Mouse (Mus musculus): ENCODE measurements around the gene Cyth3. TPM values are rescaled to one million over a fixed set of nuclear protein-coding genes. Genes with fewer than 3 reads are reported as not detected.
A peak's percentile ranks its signal among the peaks of the same experiment; 100 is the strongest.

Gene Cyth3
- polyA plus RNA-seq, 1 experiment from 2014 or later = 61.8 TPM

- Histone ChIP-seq H3K4me1 (ENCODE audit: control insufficient read depth, insufficient read depth, low read length) (peaks cover 43% of the 10 kb centered on the region), H3K27ac (ENCODE audit: low read length) (no peak overlapping the region), H3K36me3 (ENCODE audit: control insufficient read depth, insufficient read depth, low read length) (no peaks in the 10 kb centered on the region), H3K4me2 (ENCODE audit: low read depth, low read length) (no peak overlapping the region), H3K4me3 (replicated peaks; ENCODE audit: low read length) (no peak overlapping the region), H3K9ac (ENCODE audit: low read length) (no peak overlapping the region), H3K27me3 (ENCODE audit: control insufficient read depth, insufficient read depth, low read length) (no peaks in the 10 kb centered on the region), H3K9me3 (replicated peaks; ENCODE audit: control insufficient read depth, low read length) (no peaks in the 10 kb centered on the region)
- WGBS = 97% methylated on average over 3 of the region's 3 CpGs
- no peak for ATAC-seq (ENCODE audit: insufficient read depth, low FRiP score)
Measured at GRCm38 (mm10) chr5:143630214-143630613, 8.0 kb downstream of the Cyth3 start.

GRCm38 (mm10) chr5:143630738-143631137 lies 8.5 kb downstream of the Cyth3 start:
- peaks cover 47% of the 10 kb centered on the region for H3K4me1 ChIP-seq (ENCODE audit: control insufficient read depth, insufficient read depth, low read length)

GRCm38 (mm10) chr5:143631559-143631958 lies 9.3 kb downstream of the Cyth3 start:
- Histone ChIP-seq H3K27ac (ENCODE audit: low read length) (no peak overlapping the region; the same call in 1 of the 2 replicates), H3K4me1 (ENCODE audit: control insufficient read depth, insufficient read depth, low read length) (peaks cover 47% of the 10 kb centered on the region), H3K9ac (ENCODE audit: low read length) (no peak overlapping the region), H3K4me2 (ENCODE audit: low read depth, low read length) (no peak overlapping the region), H3K9me3 (replicated peaks; ENCODE audit: control insufficient read depth, low read length) (no peaks in the 10 kb centered on the region), H3K36me3 (ENCODE audit: control insufficient read depth, insufficient read depth, low read length) (no peaks in the 10 kb centered on the region), H3K4me3 (replicated peaks; ENCODE audit: low read length) (no peak overlapping the region), H3K27me3 (ENCODE audit: control insufficient read depth, insufficient read depth, low read length) (no peaks in the 10 kb centered on the region)
- ATAC-seq (ENCODE audit: insufficient read depth, low FRiP score) = no peak
- WGBS = 74% methylated on average over 8 of the region's 8 CpGs

More at GRCm38 (mm10) chr5:143630738-143631137, 8.5 kb downstream of the Cyth3 start:
- H3K9ac ChIP-seq (ENCODE audit: low read length) = no peak overlapping the region
- WGBS = 91% methylated on average over 8 of the region's 8 CpGs
- H3K27ac ChIP-seq (ENCODE audit: low read length) = no peak overlapping the region
- H3K4me2 ChIP-seq (ENCODE audit: low read depth, low read length) = no peak overlapping the region
- H3K9me3 ChIP-seq (replicated peaks; ENCODE audit: control insufficient read depth, low read length) = no peaks in the 10 kb centered on the region
- H3K4me3 ChIP-seq (replicated peaks; ENCODE audit: low read length) = no peak overlapping the region
- H3K27me3 ChIP-seq (ENCODE audit: control insufficient read depth, insufficient read depth, low read length) = no peaks in the 10 kb centered on the region
- no peaks in the 10 kb centered on the region for H3K36me3 ChIP-seq (ENCODE audit: control insufficient read depth, insufficient read depth, low read length)
- ATAC-seq (ENCODE audit: insufficient read depth, low FRiP score) = no peak

GRCm38 (mm10) chr5:143632674-143633557 lies 10.7 kb downstream of the Cyth3 start:
- Histone ChIP-seq H3K36me3 (ENCODE audit: control insufficient read depth, insufficient read depth, low read length) (no peaks in the 10 kb centered on the region), H3K9ac (ENCODE audit: low read length) (no peak overlapping the region)
- WGBS = 18% methylated on average over 9 of the region's 9 CpGs

GRCm38 (mm10) chr5:143633558-143633871 lies 11.3 kb downstream of the Cyth3 start:
- Histone ChIP-seq H3K4me3 (replicated peaks; ENCODE audit: low read length) (no peak overlapping the region), H3K27me3 (ENCODE audit: control insufficient read depth, insufficient read depth, low read length) (no peaks in the 10 kb centered on the region), H3K27ac (ENCODE audit: low read length) (peak overlapping the region; percentile 28), H3K4me1 (ENCODE audit: control insufficient read depth, insufficient read depth, low read length) (peaks cover 59% of the 10 kb centered on the region), H3K9ac (ENCODE audit: low read length) (0 out of 2 replicates have a peak overlapping the region, but pooled peaks have one; percentile 2), H3K36me3 (ENCODE audit: control insufficient read depth, insufficient read depth, low read length) (no peaks in the 10 kb centered on the region), H3K9me3 (replicated peaks; ENCODE audit: control insufficient read depth, low read length) (no peaks in the 10 kb centered on the region), H3K4me2 (ENCODE audit: low read depth, low read length) (0 out of 2 replicates have a peak overlapping the region, but pooled peaks have one; percentile 1)
- 33% methylated on average over 5 of the region's 5 CpGs for WGBS
- 0 out of 2 replicates have a peak, but pooled peaks have one; percentile 35 for ATAC-seq (ENCODE audit: insufficient read depth, low FRiP score)

More at GRCm38 (mm10) chr5:143632674-143633557, 10.7 kb downstream of the Cyth3 start:
- Histone ChIP-seq H3K4me2 (ENCODE audit: low read depth, low read length) (peak overlapping the region; percentile 6; the same call in 1 of the 2 replicates), H3K4me1 (ENCODE audit: control insufficient read depth, insufficient read depth, low read length) (peaks cover 53% of the 10 kb centered on the region), H3K27ac (ENCODE audit: low read length) (peak overlapping the region; percentile 60), H3K4me3 (replicated peaks; ENCODE audit: low read length) (no peak overlapping the region), H3K9me3 (replicated peaks; ENCODE audit: control insufficient read depth, low read length) (no peaks in the 10 kb centered on the region), H3K27me3 (ENCODE audit: control insufficient read depth, insufficient read depth, low read length) (no peaks in the 10 kb centered on the region)
- ATAC-seq (ENCODE audit: insufficient read depth, low FRiP score) = peak; percentile 48; the same call in 1 of the 2 replicates

GRCm38 (mm10) chr5:143633877-143634276 lies 11.6 kb downstream of the Cyth3 start:
- H3K9ac ChIP-seq (ENCODE audit: low read length) = 0 out of 2 replicates have a peak overlapping the region, but pooled peaks have one; percentile 2
- ATAC-seq (ENCODE audit: insufficient read depth, low FRiP score) = no peak

GRCm38 (mm10) chr5:143634550-143635112 lies 12.4 kb downstream of the Cyth3 start:
- H3K4me2 ChIP-seq (ENCODE audit: low read depth, low read length) = no peak overlapping the region; the same call in 1 of the 2 replicates
- no peak overlapping the region; the same call in 1 of the 2 replicates for H3K27ac ChIP-seq (ENCODE audit: low read length)
- no peak overlapping the region for H3K4me3 ChIP-seq (replicated peaks; ENCODE audit: low read length)
- peaks cover 63% of the 10 kb centered on the region for H3K4me1 ChIP-seq (ENCODE audit: control insufficient read depth, insufficient read depth, low read length)
- H3K9me3 ChIP-seq (replicated peaks; ENCODE audit: control insufficient read depth, low read length) = no peaks in the 10 kb centered on the region
- no peak for ATAC-seq (ENCODE audit: insufficient read depth, low FRiP score)
- H3K9ac ChIP-seq (ENCODE audit: low read length) = peak overlapping the region; percentile 28; the same call in 1 of the 2 replicates
- no peaks in the 10 kb centered on the region for H3K27me3 ChIP-seq (ENCODE audit: control insufficient read depth, insufficient read depth, low read length)
- no peaks in the 10 kb centered on the region for H3K36me3 ChIP-seq (ENCODE audit: control insufficient read depth, insufficient read depth, low read length)
- WGBS = 52% methylated on average over 12 of the region's 12 CpGs

More at GRCm38 (mm10) chr5:143633877-143634276, 11.6 kb downstream of the Cyth3 start:
- Histone ChIP-seq H3K4me1 (ENCODE audit: control insufficient read depth, insufficient read depth, low read length) (peaks cover 61% of the 10 kb centered on the region), H3K9me3 (replicated peaks; ENCODE audit: control insufficient read depth, low read length) (no peaks in the 10 kb centered on the region), H3K27me3 (ENCODE audit: control insufficient read depth, insufficient read depth, low read length) (no peaks in the 10 kb centered on the region), H3K27ac (ENCODE audit: low read length) (peak overlapping the region; percentile 28), H3K4me3 (replicated peaks; ENCODE audit: low read length) (no peak overlapping the region), H3K36me3 (ENCODE audit: control insufficient read depth, insufficient read depth, low read length) (no peaks in the 10 kb centered on the region), H3K4me2 (ENCODE audit: low read depth, low read length) (0 out of 2 replicates have a peak overlapping the region, but pooled peaks have one; percentile 1)
- WGBS = 66% methylated on average over 4 of the region's 4 CpGs

DNA sequence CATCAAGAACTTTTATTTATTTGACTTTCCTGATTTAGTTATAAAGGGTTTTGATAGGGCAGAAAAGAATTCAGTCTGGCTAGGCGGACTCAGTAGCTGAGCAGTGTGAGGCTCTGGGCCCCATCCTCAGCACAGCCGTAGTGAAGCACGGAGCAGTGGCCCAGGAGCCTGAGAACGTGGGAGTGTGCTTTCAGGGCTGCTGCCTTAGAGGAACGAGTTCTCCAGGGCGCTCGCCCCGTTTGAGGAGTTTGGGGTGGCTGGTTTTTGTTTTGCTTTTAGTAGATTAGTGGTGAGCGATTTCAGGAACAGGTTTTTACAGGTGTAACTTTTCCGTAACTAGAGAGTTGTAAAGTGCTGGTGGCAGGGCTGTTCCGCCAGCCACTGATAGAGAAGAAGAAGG lies 13.1 kb downstream of the Cyth3 start:
- H3K27ac ChIP-seq (ENCODE audit: low read length) = peak overlapping the region; percentile 45; the same call in 1 of the 2 replicates
- H3K27me3 ChIP-seq (ENCODE audit: control insufficient read depth, insufficient read depth, low read length) = no peaks in the 10 kb centered on the region
- peaks cover 63% of the 10 kb centered on the region for H3K4me1 ChIP-seq (ENCODE audit: control insufficient read depth, insufficient read depth, low read length)
- 0 out of 2 replicates have a peak overlapping the region, but pooled peaks have one; percentile 36 for H3K9ac ChIP-seq (ENCODE audit: low read length)
- no peaks in the 10 kb centered on the region for H3K36me3 ChIP-seq (ENCODE audit: control insufficient read depth, insufficient read depth, low read length)
- H3K4me2 ChIP-seq (ENCODE audit: low read depth, low read length) = no peak overlapping the region
- ATAC-seq (ENCODE audit: insufficient read depth, low FRiP score) = no peak
- H3K4me3 ChIP-seq (replicated peaks; ENCODE audit: low read length) = no peak overlapping the region
- 46% methylated on average over 11 of the region's 11 CpGs for WGBS
- H3K9me3 ChIP-seq (replicated peaks; ENCODE audit: control insufficient read depth, low read length) = no peaks in the 10 kb centered on the region

GRCm38 (mm10) chr5:143636173-143636572 lies 13.9 kb downstream of the Cyth3 start:
- WGBS = 54% methylated on average over 7 of the region's 7 CpGs
- 0 out of 2 replicates have a peak overlapping the region, but pooled peaks have one; percentile 2 for H3K4me2 ChIP-seq (ENCODE audit: low read depth, low read length)
- H3K9me3 ChIP-seq (replicated peaks; ENCODE audit: control insufficient read depth, low read length) = no peaks in the 10 kb centered on the region

More at GRCm38 (mm10) chr5:143636173-143636572, 13.9 kb downstream of the Cyth3 start:
- ATAC-seq (ENCODE audit: insufficient read depth, low FRiP score) = no peak
- no peak overlapping the region for H3K4me3 ChIP-seq (replicated peaks; ENCODE audit: low read length)
- H3K4me1 ChIP-seq (ENCODE audit: control insufficient read depth, insufficient read depth, low read length) = peaks cover 64% of the 10 kb centered on the region
- H3K27ac ChIP-seq (ENCODE audit: low read length) = no peak overlapping the region; the same call in 1 of the 2 replicates
- H3K27me3 ChIP-seq (ENCODE audit: control insufficient read depth, insufficient read depth, low read length) = no peaks in the 10 kb centered on the region
- no peaks in the 10 kb centered on the region for H3K36me3 ChIP-seq (ENCODE audit: control insufficient read depth, insufficient read depth, low read length)
- H3K9ac ChIP-seq (ENCODE audit: low read length) = no peak overlapping the region

Data from stomach, embryonic 16.5 days (tissue).